Mouse (Mus musculus): ENCODE results near the gene Rfng. TPM values are rescaled to one million over a fixed set of nuclear protein-coding genes. Genes with fewer than 3 reads are reported as not detected.

Gene Rfng
- polyA plus RNA-seq, 1 experiment from 2014 or later = 58.4 TPM

Other genes with a start within 250 kb of the Rfng start
- gene Mcrip1, start 234.5 kb downstream of the Rfng start, polyA plus RNA-seq (2015; fragmentation: Nextera tagmentation; extraction: Ambion mirVana) = 228 and 240 TPM in 2 replicates
- gene Ppp1r27, start 233.1 kb downstream of the Rfng start, polyA plus RNA-seq (2015; fragmentation: Nextera tagmentation; extraction: Ambion mirVana) = not detected in 2 replicates
- gene P4hb, start 211.0 kb downstream of the Rfng start, polyA plus RNA-seq (2015; fragmentation: Nextera tagmentation; extraction: Ambion mirVana) = 253 and 286 TPM in 2 replicates
- gene Arhgdia, start 202.6 kb downstream of the Rfng start, polyA plus RNA-seq (2015; fragmentation: Nextera tagmentation; extraction: Ambion mirVana) = 462 and 508 TPM in 2 replicates
- 420 and 488 TPM in 2 replicates for gene Alyref, start 185.8 kb downstream of the Rfng start, polyA plus RNA-seq (2015; fragmentation: Nextera tagmentation; extraction: Ambion mirVana)
- 204 and 211 TPM in 2 replicates for gene Anapc11, start 185.8 kb downstream of the Rfng start, polyA plus RNA-seq (2015; fragmentation: Nextera tagmentation; extraction: Ambion mirVana)
- gene Npb, start 175.7 kb downstream of the Rfng start, polyA plus RNA-seq (2015; fragmentation: Nextera tagmentation; extraction: Ambion mirVana) = 0.50 TPM in 1 of 2 replicates, not detected in the other
- gene Pcyt2, start 166.3 kb downstream of the Rfng start, polyA plus RNA-seq (2015; fragmentation: Nextera tagmentation; extraction: Ambion mirVana) = 140 and 159 TPM in 2 replicates
- 42.7 and 43.1 TPM in 2 replicates for gene Sirt7, start 159.0 kb downstream of the Rfng start, polyA plus RNA-seq (2015; fragmentation: Nextera tagmentation; extraction: Ambion mirVana)
- gene Mafg, start 150.6 kb downstream of the Rfng start, polyA plus RNA-seq (2015; fragmentation: Nextera tagmentation; extraction: Ambion mirVana) = 19.8 and 24.1 TPM in 2 replicates
- gene Pycr1, start 140.4 kb downstream of the Rfng start, polyA plus RNA-seq (2015; fragmentation: Nextera tagmentation; extraction: Ambion mirVana) = 23.9 and 25.5 TPM in 2 replicates
- 0.25 and 0.81 TPM in 2 replicates for gene Myadml2, start 136.0 kb downstream of the Rfng start, polyA plus RNA-seq (2015; fragmentation: Nextera tagmentation; extraction: Ambion mirVana)
- gene Notum, start 123.0 kb downstream of the Rfng start, polyA plus RNA-seq (2015; fragmentation: Nextera tagmentation; extraction: Ambion mirVana) = 0.15 and 0.29 TPM in 2 replicates
- 142 and 151 TPM in 2 replicates for gene Aspscr1, start 111.2 kb downstream of the Rfng start, polyA plus RNA-seq (2015; fragmentation: Nextera tagmentation; extraction: Ambion mirVana)
- 127 TPM in 2 replicates for gene Cenpx, start 70.5 kb downstream of the Rfng start, polyA plus RNA-seq (2015; fragmentation: Nextera tagmentation; extraction: Ambion mirVana)
- gene Lrrc45, start 70.3 kb downstream of the Rfng start, polyA plus RNA-seq (2015; fragmentation: Nextera tagmentation; extraction: Ambion mirVana) = 64.5 and 72.9 TPM in 2 replicates
- 83.0 and 105 TPM in 2 replicates for gene Rac3, start 62.7 kb downstream of the Rfng start, polyA plus RNA-seq (2015; fragmentation: Nextera tagmentation; extraction: Ambion mirVana)
- gene Dcxr, start 56.9 kb downstream of the Rfng start, polyA plus RNA-seq (2015; fragmentation: Nextera tagmentation; extraction: Ambion mirVana) = 7.8 and 9.5 TPM in 2 replicates
- 0.26 TPM in 1 of 2 replicates, not detected in the other for gene Cbr2, start 52.1 kb downstream of the Rfng start, polyA plus RNA-seq (2015; fragmentation: Nextera tagmentation; extraction: Ambion mirVana)
- 2.7 and 4.0 TPM in 2 replicates for gene Hmga1b, start 21.4 kb downstream of the Rfng start, polyA plus RNA-seq (2015; fragmentation: Nextera tagmentation; extraction: Ambion mirVana)
- 261 and 280 TPM in 2 replicates for gene Gps1, start 65 bp upstream of the Rfng start, polyA plus RNA-seq (2015; fragmentation: Nextera tagmentation; extraction: Ambion mirVana)
- gene Dus1l, start 12.2 kb upstream of the Rfng start, polyA plus RNA-seq (2015; fragmentation: Nextera tagmentation; extraction: Ambion mirVana) = 58.6 and 67.7 TPM in 2 replicates
- 61.4 and 79.4 TPM in 2 replicates for gene Fasn, start 40.3 kb upstream of the Rfng start, polyA plus RNA-seq (2015; fragmentation: Nextera tagmentation; extraction: Ambion mirVana)
- 5.6 and 6.9 TPM in 2 replicates for gene Ccdc57, start 148.7 kb upstream of the Rfng start, polyA plus RNA-seq (2015; fragmentation: Nextera tagmentation; extraction: Ambion mirVana)
- gene Slc16a3, start 164.3 kb upstream of the Rfng start, polyA plus RNA-seq (2015; fragmentation: Nextera tagmentation; extraction: Ambion mirVana) = 15.7 and 18.7 TPM in 2 replicates
- 122 and 139 TPM in 2 replicates for gene Csnk1d, start 207.1 kb upstream of the Rfng start, polyA plus RNA-seq (2015; fragmentation: Nextera tagmentation; extraction: Ambion mirVana)

Measured in forebrain, embryonic 13.5 days (tissue).